Mouse (Mus musculus) gastrocnemius, adult 2 months (tissue): ENCODE measurements around the gene Smim7. TPM values are rescaled to one million over a fixed set of nuclear protein-coding genes. Genes with fewer than 3 reads are reported as not detected.

Experiments used
- DNase-seq: peaks from one replicate; pipeline ENCODE4 v3.0.0; 2022
- H3K27ac ChIP-seq: fragments of 200-600 bp; 2 replicates; pipeline ENCODE4 v1.8.1; 2022; ENCODE audit warnings: mild to moderate bottlenecking
- H3K4me3 ChIP-seq: fragments of 200-600 bp; 2 replicates; pipeline ENCODE4 v1.8.1; 2022; ENCODE audit warnings: mild to moderate bottlenecking, moderate library complexity
- CTCF ChIP-seq: fragments of 200-600 bp; IDR thresholded peaks from 2 replicates; pipeline ENCODE4 v1.8.1; 2022; ENCODE audit warnings: antibody characterized with exemption, mild to moderate bottlenecking, moderate library complexity
- intact Hi-C: fragments of 180-260 bp; cut with DNase I; formaldehyde crosslinking; loops from one replicate; pipeline ENCODE4 v1.15.1; 2025
- total RNA-seq, 2 experiments: library from RNA; stranded (reverse); gene quantifications; 2 replicates each; pipeline ENCODE4 v1.2.3; 2021

Smim7 gene
- total RNA-seq, 2 experiments from 2014 or later = 64.8 to 65.9 TPM

GRCm38 (mm10) chr8:72572507-72572906 lies 1.6 kb upstream of the Smim7 start:
- H3K27ac ChIP-seq = peak overlapping the region; percentile 99
- peak overlapping the region; percentile 90 for H3K4me3 ChIP-seq
- DNase-seq = peak; percentile 89
- intact Hi-C loops = loop anchor here (1.0 kb wide), 1 partner anchor 73 kb away; no protein-coding TSS in a partner anchor
- TF ChIP-seq CTCF = no peak

- peak; percentile 94 for DNase-seq
- Histone ChIP-seq H3K27ac (peak within 1 kb of the TSS; percentile 99), H3K4me3 (peak within 1 kb of the TSS; percentile 90)
- no peak for TF ChIP-seq CTCF
- intact Hi-C loops = loop anchor here (1.0 kb wide), 1 partner anchor 73 kb away; no protein-coding TSS in a partner anchor
Measured at GRCm38 (mm10) chr8:72571611-72572473, 954 bp upstream of the Smim7 start, which contains the start of gene Tmem38a. TSS of gene Tmem38a (plus strand) at chr8:72572055.

- TF ChIP-seq CTCF = no peak
- Histone ChIP-seq H3K4me3 (no peak overlapping the region), H3K27ac (no peak overlapping the region)
- no peak for DNase-seq
- intact Hi-C loops = loop anchor here (5.0 kb wide), 1 partner anchor 74 kb away; the partner anchor contains the start of gene Slc35e1
Measured at GRCm38 (mm10) chr8:72565970-72566369, 4.9 kb downstream of the Smim7 start.

GRCm38 (mm10) chr8:72561111-72561689 lies 9.7 kb downstream of the Smim7 start:
- no peak for TF ChIP-seq CTCF
- intact Hi-C loops = no loop called here
- peak overlapping the region; percentile 71 for H3K27ac ChIP-seq
- no peak overlapping the region for H3K4me3 ChIP-seq
- peak; percentile 55 for DNase-seq

- intact Hi-C loops = no loop called here
- Histone ChIP-seq H3K27ac (no peak overlapping the region), H3K4me3 (no peak overlapping the region)
- no peak for TF ChIP-seq CTCF
- DNase-seq = no peak
Measured at GRCm38 (mm10) chr8:72555770-72556169, 15.1 kb downstream of the Smim7 start.

GRCm38 (mm10) chr8:72549314-72549892 lies 21.5 kb downstream of the Smim7 start:
- H3K4me3 ChIP-seq = peak overlapping the region; percentile 91
- TF ChIP-seq CTCF = no peak
- DNase-seq = no peak
- peak overlapping the region; percentile 92 for H3K27ac ChIP-seq
- intact Hi-C loops = loop anchor here (2.0 to 5.0 kb wide), 2 partner anchors 19 to 127 kb away; partner anchors contain the start of gene Eps15l1

GRCm38 (mm10) chr8:72548644-72549313 lies 22.1 kb downstream of the Smim7 start:
- Histone ChIP-seq H3K27ac (peak overlapping the region; percentile 92), H3K4me3 (peak overlapping the region; percentile 91)
- TF ChIP-seq CTCF = no peak
- peak; percentile 73 for DNase-seq
- intact Hi-C loops = loop anchor here (2.0 to 5.0 kb wide), 2 partner anchors 20 to 126 kb away; partner anchors contain the start of gene Eps15l1

- DNase-seq = peak; percentile 99
- no peak for TF ChIP-seq CTCF
- intact Hi-C loops = loop anchor here (2.0 to 5.0 kb wide), 3 partner anchors 21 to 126 kb away; partner anchors contain the start of genes Eps15l1 and Slc35e1
- H3K4me3 ChIP-seq = peak within 1 kb of the TSS; percentile 91
- H3K27ac ChIP-seq = peak within 1 kb of the TSS; percentile 92
Measured at GRCm38 (mm10) chr8:72547802-72548643, 22.9 kb downstream of the Smim7 start, which contains the start of gene Med26. TSS of gene Med26 (minus strand) at chr8:72548270.

GRCm38 (mm10) chr8:72547122-72547801 lies 23.6 kb downstream of the Smim7 start:
- peak overlapping the region; percentile 92 for H3K27ac ChIP-seq
- no peak for TF ChIP-seq CTCF
- DNase-seq = no peak
- intact Hi-C loops = loop anchor here (2.0 to 5.0 kb wide), 2 partner anchors 54 to 125 kb away; partner anchors contain the start of genes Eps15l1 and Slc35e1
- peak overlapping the region; percentile 91 for H3K4me3 ChIP-seq

- intact Hi-C loops = no loop called here
- Histone ChIP-seq H3K27ac (no peak overlapping the region), H3K4me3 (no peak overlapping the region)
- TF ChIP-seq CTCF = peak; percentile 44
- DNase-seq = no peak
Measured at GRCm38 (mm10) chr8:72539234-72539633, 31.7 kb downstream of the Smim7 start.
